12 mouse cellular contexts compared by ENCODE assay signal in the genomic region with DNA sequence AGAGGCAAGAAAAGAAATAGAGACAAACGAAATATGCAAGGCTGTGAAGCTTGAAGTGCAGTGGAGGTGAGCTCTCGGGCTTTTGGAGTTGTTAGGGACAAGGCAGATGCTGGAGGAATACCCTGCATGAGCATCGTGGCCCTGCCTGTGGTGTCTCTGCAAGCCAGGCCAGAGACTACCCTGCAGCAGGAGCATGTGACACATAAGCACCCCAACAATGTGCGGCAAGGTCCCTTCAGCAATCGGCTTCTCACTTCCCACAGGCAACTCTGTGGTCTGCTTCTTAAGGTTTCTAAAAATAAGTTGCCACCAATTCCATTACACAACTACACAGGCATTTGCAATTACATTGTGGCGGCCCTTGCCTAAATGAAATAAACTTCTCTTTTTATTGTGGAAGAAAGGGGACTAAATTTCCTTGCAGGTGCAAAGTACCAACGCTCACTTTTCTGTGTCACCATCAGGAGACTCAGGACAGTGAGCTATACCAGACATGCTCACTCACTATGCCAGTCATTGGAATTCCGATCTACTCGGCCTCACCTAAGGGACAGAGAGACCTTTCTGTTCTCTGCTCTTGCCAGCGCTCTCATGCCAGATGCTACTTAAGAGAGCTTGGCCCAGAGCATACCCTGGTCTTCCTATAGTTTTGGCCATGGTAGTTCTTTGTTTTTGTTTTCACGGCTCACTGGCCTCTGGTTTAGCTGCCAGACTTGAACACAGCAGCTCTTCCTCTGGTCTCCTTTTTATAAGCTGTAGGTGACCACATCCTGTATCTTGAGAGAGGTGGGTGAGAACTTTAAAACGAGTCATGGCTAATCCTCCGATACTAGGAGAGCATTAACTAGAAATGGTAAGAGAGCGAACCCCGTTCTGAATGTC. TPM values are rescaled to one million over a fixed set of nuclear protein-coding genes. Genes with fewer than 3 reads are reported as not detected.
A peak's percentile ranks its signal among the peaks of the same experiment; 100 is the strongest.
DNase-seq lines count a peak whose midpoint lies in the region; ATAC-seq lines count a peak whose summit lies in the region.
"Had no signal": no experiment of that assay in that cellular context is flagged by ENCODE, and none has a peak within 500 bp of the region (broad histone marks: within the 10 kb centered on the region; RNA-seq: fewer than 3 reads in every experiment).

No protein-coding gene starts in this region.

- no peak overlapping the region; the same call in 1 of the 2 replicates for H3K4me3 ChIP-seq in heart, embryonic 15.5 days
- no peak overlapping the region for H3K4me3 ChIP-seq in forebrain, embryonic 15.5 days
- H3K4me3 ChIP-seq: embryonic facial prominence, embryonic 10.5 days; layer of hippocampus, adult 2 months had no signal

- H3K9me3 ChIP-seq in heart, embryonic 15.5 days (replicated peaks) = no peaks in the 10 kb centered on the region
- H3K9me3 ChIP-seq in forebrain, embryonic 15.5 days = no peaks in the 10 kb centered on the region
- H3K9me3 ChIP-seq: embryonic facial prominence, embryonic 10.5 days had no signal

- H3K4me2 ChIP-seq in heart, embryonic 15.5 days = peak overlapping the region; percentile 12
- H3K4me2 ChIP-seq in forebrain, embryonic 15.5 days (replicated peaks) = no peak overlapping the region

- peak overlapping the region; percentile 87 for H3K27ac ChIP-seq in heart, embryonic 15.5 days
- no peak overlapping the region for H3K27ac ChIP-seq in forebrain, embryonic 15.5 days (replicated peaks)
- H3K27ac ChIP-seq: embryonic facial prominence, embryonic 10.5 days; layer of hippocampus, adult 2 months; macrophage had no signal

- H3K27me3 ChIP-seq in heart, embryonic 15.5 days = no peaks in the 10 kb centered on the region
- H3K27me3 ChIP-seq in forebrain, embryonic 15.5 days = no peaks in the 10 kb centered on the region

- no peak for DNase-seq in frontal cortex, adult 2 months (ENCODE audit: extremely low spot score in 1 of 2, low spot score in 1 of 2)
- DNase-seq in Muller cell, postnatal 12 days (ENCODE audit: inconsistent ontology term) = peak; percentile 27
- no peak for DNase-seq in layer of hippocampus, adult 9-10 months (ENCODE audit: low spot score)
- no peak for DNase-seq in ovary, adult 18-20 months (ENCODE audit: low spot score)
- DNase-seq: adrenal gland, adult 8-10 months had no signal

- H3K36me3 ChIP-seq in heart, embryonic 15.5 days = no peaks in the 10 kb centered on the region
- no peaks in the 10 kb centered on the region for H3K36me3 ChIP-seq in forebrain, embryonic 15.5 days
- H3K36me3 ChIP-seq: embryonic facial prominence, embryonic 10.5 days had no signal

- WGBS in heart, embryonic 15.5 days = 38% methylated on average over 15 of the region's 15 CpGs
- 78% methylated on average over 15 of the region's 15 CpGs for WGBS in forebrain, embryonic 15.5 days

- peak overlapping the region; percentile 17; the same call in 1 of the 2 replicates for H3K9ac ChIP-seq in heart, embryonic 15.5 days
- H3K9ac ChIP-seq in forebrain, embryonic 15.5 days (replicated peaks) = no peak overlapping the region

- ATAC-seq in frontal cortex, adult (ENCODE audit: low TSS enrichment) = peak; percentile 67
- ATAC-seq in heart, embryonic 15.5 days (replicated peaks; ENCODE audit: insufficient number of reproducible peaks, insufficient read depth, low FRiP score, low read depth) = peak; percentile 72
- peak; percentile 80 for ATAC-seq in megakaryocyte progenitor cell, adult 5-6 weeks (replicated peaks; ENCODE audit: poor library complexity)
- ATAC-seq in forebrain, embryonic 15.5 days (replicated peaks) = no peak

- H3K4me1 ChIP-seq in heart, embryonic 15.5 days (replicated peaks) = peaks cover 27% of the 10 kb centered on the region
- no peaks in the 10 kb centered on the region for H3K4me1 ChIP-seq in forebrain, embryonic 15.5 days
- H3K4me1 ChIP-seq: embryonic facial prominence, embryonic 10.5 days had no signal

RNA-seq across cellular contexts. Expression of gene Pip5k1b, which starts 28.7 kb away (rescaled TPM):
- 13.2 and 13.6 TPM in 2 replicates for polyA plus RNA-seq in frontal cortex, adult 2 months (2012; rRNA removed)
- polyA plus RNA-seq in heart, embryonic 15.5 days (2015; fragmentation: Nextera tagmentation; extraction: Ambion mirVana) = 7.5 and 9.3 TPM in 2 replicates
- total RNA-seq in megakaryocyte progenitor cell, adult 5-6 weeks (2015) = 24.4 and 25.6 TPM in 2 replicates
- total RNA-seq in megakaryocyte progenitor cell, adult 5-6 weeks (2017) = 10.7 and 13.5 TPM in 2 replicates
- polyA plus RNA-seq in forebrain, embryonic 15.5 days (2015; fragmentation: Nextera tagmentation; extraction: Ambion mirVana) = 1.5 and 1.7 TPM in 2 replicates

RNA-seq across cellular contexts. Expression of gene Fam122a, which starts 49.8 kb away (rescaled TPM):
- 25.1 and 25.9 TPM in 2 replicates for polyA plus RNA-seq in frontal cortex, adult 2 months (2012; rRNA removed)
- polyA plus RNA-seq in heart, embryonic 15.5 days (2015; fragmentation: Nextera tagmentation; extraction: Ambion mirVana) = 43.2 and 45.5 TPM in 2 replicates
- total RNA-seq in megakaryocyte progenitor cell, adult 5-6 weeks (2015) = 37.8 and 45.5 TPM in 2 replicates
- total RNA-seq in megakaryocyte progenitor cell, adult 5-6 weeks (2017) = 9.7 and 13.9 TPM in 2 replicates
- 57.7 and 59.6 TPM in 2 replicates for polyA plus RNA-seq in forebrain, embryonic 15.5 days (2015; fragmentation: Nextera tagmentation; extraction: Ambion mirVana)
